Mouse (Mus musculus): Measurements from ENCODE around the gene Foxa2.

Foxa2 gene

DNA sequence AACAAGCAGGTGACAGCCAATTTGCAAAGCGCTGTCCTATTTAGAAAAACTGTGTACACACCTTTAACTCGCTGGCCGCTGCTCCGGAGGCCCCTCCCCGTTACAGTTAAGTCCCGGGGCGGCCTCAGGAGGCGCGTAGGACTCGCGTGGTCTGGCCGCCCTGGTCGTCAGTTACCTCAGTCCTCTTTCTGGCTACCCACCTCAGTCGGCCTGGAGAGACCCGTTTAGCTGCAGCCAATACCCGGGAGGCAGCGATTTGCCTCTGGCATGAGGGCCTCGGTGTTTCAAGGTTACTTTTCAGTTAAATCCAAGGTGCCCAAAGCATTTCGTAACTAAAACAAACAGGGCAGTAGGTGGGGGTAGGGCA is at the start of gene Foxa2:
Gene Foxa2, minus strand, starts transcription at position 171 of the 367 bp plus-strand sequence.
- DNase-seq (ENCODE audit: low spot score): peak; percentile 78

GRCm38 (mm10) chr2:148092089-148092488 is 45.3 kb upstream of the Foxa2 start:
- DNase-seq (ENCODE audit: low spot score): no peak

DNA sequence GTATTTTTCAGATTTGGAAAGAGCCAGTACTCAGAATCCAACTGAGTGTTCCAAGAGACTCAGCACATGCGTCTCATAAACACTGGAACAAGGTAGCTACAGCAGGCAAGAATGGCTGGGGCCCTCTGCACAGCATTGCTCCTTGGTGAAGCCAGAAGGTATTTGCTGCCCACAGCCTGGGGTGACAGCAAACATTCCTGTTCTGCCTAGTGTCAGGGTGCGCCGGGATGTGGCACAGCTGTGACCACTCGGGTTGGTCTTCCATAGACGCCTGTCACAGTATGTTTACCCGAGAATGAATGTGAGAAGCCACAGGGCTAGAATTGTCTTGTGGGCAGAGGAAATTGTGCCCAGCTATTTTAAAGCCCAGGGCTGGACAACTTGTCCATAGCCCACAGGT is 44.9 kb upstream of the Foxa2 start:
- DNase-seq (ENCODE audit: low spot score): no peak

DNA sequence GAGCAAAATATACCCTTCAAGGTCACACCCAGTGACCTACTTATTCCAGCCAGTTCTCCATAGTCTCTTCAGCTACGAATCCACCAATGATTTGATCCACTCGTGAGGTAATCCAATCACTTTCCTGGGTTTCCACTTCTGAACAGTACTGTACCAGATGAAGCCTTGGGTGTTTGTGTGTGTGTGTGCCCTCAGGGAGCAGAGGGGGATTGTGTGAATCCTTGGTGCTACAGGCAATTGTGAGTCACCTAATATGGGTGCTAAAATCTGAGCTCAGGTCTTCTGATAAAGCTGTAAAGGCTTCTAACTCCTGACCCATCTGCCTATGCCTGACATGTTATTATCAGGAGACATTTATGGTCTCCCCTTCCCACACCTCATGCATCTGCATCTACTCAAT is 43.3 kb upstream of the Foxa2 start:
- no peak for DNase-seq (ENCODE audit: low spot score)

GRCm38 (mm10) chr2:148085529-148085928 is 38.8 kb upstream of the Foxa2 start:
- no peak for DNase-seq (ENCODE audit: low spot score)

- no peak for DNase-seq (ENCODE audit: low spot score)
Observed at GRCm38 (mm10) chr2:148085126-148085525, 38.4 kb upstream of the Foxa2 start.

- DNase-seq (ENCODE audit: low spot score): peak; percentile 9
Observed at GRCm38 (mm10) chr2:148082283-148082682, 35.5 kb upstream of the Foxa2 start.

DNA sequence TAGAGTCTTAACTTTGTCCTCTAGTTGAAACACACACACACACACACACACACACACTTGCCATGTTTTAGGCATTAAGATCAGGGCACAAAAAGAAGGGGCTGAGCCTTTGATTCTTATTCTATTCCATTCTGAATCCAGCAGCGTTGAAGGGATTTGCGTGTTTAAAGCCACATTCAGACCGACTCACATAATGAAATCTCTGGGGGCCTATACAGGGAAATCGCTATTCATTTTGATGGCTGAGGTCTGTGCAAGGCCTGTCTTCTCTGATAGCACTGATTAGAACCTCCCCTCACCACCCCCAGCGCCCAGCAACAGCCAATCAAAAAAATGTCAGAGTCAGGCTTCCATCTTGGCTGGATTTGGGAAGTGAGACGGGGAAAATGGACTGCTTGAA is 13.9 kb upstream of the Foxa2 start:
- DNase-seq (ENCODE audit: low spot score): no peak

- DNase-seq (ENCODE audit: low spot score): no peak
Observed at GRCm38 (mm10) chr2:148053411-148053810, 6.6 kb upstream of the Foxa2 start.

DNA sequence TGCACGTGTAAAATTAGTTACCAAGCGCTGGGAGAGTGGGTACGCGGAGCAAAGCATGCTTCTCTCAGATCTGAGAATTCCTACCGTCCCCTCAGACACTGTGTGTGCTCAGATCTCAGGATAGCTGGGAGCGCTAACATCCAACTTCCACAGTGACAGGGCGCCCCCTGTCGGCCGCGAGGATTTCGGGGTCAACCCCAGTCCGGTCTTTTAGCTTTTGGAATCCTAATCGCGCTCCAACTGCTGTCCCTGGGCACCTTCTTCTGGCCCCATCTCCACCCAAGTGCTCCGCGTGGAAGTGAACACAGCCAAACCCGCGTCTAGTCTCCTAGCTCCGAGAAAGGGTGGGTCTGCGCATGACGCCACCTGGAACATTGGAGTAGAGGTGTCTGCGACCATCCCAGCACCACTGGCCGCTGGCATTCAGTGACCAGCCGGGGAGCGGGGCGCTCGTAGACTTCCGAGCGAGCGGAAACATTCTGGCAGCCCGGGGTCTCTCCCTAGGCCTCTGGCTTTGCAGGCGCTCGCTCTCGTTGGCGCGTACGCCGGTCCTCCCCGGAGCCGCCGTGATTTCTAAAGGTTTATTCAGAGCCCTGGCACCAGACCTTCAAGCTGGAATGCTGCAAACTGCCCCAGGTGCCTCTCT is 1.8 kb upstream of the Foxa2 start:
- peak; percentile 85 for DNase-seq (ENCODE audit: low spot score)

DNA sequence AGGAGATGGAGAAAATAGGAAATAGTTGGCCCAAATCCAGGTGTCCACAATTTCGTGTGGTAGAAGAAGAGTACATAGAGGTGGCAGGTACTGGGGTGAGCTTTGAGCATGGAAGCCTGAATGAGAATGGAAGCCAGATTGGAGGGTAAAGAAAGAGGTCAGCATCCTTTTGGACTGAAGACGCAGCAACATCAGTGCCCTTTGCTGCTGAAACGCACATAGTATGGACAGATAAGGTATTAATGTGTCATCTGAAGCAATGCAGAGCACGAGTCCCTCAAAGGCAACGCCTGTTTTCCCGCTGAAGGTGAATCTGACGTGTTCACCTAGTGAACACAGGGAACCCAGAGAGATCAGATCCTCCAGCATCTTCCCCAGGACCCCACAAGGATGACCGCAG is 842 bp upstream of the Foxa2 start:
- DNase-seq (ENCODE audit: low spot score): no peak

- DNase-seq (ENCODE audit: low spot score): peak; percentile 89
Observed at GRCm38 (mm10) chr2:148045937-148046798, 601 bp downstream of the Foxa2 start.

GRCm38 (mm10) chr2:148045543-148045936 is 1.2 kb downstream of the Foxa2 start:
- no peak for DNase-seq (ENCODE audit: low spot score)

DNA sequence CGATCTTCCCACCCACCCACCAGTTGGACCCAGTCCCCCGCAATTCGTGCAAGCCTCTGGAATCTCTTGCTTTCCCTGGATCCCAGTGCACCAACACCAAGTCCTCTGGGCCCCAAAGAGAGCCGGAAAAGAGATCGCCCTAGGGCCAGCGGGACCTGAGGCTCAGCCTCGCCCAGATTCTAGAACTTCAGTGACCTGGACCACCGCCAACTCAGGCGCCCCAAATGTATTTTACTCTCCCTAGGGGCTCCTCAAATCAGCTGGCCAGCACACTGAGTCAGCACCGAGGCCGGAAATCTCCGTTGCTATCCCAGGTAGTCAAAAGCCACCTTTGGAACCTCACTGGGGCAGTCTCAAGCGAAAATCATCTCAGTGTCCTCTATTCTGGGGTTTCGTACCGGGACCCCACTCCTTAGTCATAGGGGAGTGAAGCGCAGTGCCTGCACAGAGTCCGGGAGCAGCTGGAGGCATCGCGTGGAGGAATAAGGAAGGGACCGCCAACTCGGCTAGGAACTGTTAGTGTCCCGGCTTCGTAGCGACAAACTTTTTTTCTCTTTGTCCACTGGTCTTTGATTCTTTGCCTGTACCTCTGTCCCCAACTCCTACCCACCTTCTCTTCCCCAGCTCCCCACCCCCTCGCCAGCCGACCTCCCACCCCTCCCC is 1.8 kb downstream of the Foxa2 start:
- no peak for DNase-seq (ENCODE audit: low spot score)

- peak; percentile 32 for DNase-seq (ENCODE audit: low spot score)
Observed at GRCm38 (mm10) chr2:148043976-148044876, 2.5 kb downstream of the Foxa2 start.

DNA sequence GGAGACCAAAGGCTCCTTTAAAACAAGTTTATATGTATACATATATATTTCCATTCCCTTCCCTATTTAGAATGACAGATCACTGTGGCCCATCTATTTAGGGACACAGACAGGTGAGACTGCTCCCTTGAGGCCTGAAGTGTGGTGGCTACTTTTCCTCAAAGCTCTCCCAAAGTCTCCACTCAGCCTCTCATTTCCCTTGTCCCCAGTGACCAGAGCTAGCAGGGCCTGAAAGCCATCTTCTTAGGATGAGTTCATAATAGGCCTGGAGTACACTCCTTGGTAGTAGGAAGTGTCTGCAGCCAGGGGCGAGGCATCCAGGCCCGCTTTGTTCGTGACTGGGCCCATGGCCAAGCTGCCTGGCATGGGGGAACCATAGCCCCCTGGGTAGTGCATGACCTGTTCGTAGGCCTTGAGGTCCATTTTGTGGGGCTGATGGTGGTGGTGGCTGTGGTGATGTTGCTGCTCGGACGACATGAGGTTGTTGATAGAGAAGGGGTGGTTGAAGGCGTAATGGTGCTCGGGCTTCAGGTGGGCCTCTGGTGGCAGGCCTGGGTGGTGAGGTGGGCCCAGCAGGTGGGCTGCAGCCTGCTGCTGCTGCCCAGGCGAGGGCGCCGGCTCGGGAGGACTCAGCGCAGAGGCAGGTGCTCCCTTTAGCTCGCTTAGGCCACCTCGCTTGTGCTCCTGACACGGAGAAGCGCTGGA is 3.3 kb downstream of the Foxa2 start:
- no peak for DNase-seq (ENCODE audit: low spot score)

DNA sequence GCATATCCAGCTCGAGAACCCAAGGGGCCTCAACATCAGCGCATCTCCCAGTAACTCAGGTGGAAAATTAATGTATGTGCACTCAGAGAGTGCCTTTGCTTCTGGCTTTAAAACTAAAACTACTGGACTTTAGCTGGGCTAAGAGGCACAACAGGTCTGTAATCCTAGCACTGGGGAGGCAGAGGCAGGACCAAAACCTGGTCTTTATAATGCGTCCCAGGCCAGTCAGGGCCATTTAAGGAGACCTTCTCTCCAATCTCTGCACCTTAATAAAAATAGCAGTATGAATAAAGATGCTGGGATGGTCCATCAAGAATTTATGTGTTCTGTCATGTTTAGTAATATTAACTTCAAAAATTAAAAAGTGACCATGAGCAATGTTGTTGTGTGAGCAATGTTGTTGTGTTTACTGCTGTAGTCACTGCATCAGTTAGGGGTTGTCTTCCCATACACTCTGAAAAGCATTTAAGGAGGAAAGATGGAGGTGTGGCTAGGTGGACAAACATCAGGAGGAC is 4.6 kb downstream of the Foxa2 start:
- no peak for DNase-seq (ENCODE audit: low spot score)

DNA sequence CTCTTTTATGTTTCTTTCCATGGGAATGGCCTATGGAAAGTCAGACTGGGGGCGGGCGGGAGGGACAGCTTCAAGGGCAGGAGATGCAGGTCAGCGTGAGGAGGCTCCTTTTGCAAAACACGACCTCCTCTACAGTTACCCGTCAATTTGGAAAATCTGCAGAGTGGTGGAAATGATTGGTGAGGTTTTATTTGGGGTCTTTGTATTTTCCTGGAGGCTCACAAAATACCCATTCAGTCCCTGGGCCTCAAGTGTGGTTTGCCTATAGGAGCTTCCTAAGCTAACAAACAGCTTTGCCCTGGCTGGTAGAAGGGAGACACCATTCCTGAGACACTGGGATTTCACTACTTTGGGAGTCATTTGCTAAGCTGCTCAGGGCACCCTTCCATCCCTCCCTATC is 5.4 kb downstream of the Foxa2 start:
- DNase-seq (ENCODE audit: low spot score): no peak

DNA sequence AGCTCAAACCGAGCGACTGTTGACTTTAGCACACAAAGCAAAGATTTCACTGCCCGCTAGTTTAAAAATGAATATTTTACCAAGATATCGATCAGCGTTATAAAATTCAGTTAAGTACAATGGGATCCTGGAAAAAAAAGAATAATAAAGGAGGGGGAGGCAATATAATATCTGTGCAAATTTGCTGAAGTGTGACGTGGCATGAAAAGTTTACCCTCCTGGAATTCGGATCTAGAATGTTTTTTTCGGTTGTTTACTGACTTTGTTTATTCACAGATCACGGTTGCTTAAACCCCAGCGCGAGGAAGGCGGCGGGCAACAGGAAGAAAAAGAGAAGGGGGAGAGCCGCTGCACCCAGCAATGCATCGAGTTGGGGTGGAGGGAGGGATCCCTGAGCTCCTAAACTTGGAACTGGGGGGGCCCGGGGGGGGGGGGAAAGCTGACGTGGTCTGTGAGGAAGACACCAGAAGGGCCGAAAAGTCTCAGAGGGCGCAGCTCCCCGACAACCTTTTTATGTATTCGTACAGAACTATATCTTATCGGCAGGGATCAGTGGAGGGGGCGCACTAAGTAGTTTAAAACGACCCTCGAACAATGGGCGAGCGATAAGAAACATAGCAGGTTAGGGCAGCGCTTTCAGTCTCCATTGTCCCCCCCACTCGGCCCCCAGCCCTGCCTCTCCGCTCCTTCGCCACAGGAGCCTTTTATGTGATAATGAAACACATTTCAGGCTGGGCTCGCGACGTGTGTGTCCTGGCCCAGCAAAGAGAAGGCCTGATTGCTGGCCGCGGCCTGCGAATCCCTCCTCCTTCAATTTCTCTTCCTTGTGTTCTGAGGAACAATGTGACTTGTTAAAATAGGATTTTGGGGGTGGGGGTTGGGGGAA is 6.3 kb downstream of the Foxa2 start:
- peak; percentile 46 for DNase-seq (ENCODE audit: low spot score)

Measured in yolk sac, embryonic 10.5 days (tissue).